Mouse (Mus musculus): ENCODE measurements around the gene Socs7.

The Socs7 gene

DNA sequence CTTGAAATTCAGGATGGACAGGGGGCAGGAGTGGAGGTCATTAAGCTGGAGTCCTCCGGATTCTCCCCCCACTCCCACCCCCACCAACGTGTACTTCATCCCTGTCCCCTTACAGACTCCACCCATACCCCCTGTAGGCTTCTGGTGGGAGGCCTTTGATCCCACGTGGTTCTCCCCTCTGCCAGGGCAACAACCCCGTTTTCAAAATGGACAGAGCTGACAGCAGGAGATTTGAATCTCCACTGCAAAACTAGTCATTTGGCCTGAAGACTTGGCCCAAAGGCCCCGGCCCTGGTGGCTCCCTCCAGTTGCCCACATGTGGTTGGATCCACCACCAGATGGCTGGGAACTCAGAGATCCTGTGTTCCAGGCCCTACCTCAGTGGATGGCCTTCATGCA lies 54.3 kb downstream of the Socs7 start:
- DNase-seq (ENCODE audit: low spot score in 2 of 2), result no peak

DNA sequence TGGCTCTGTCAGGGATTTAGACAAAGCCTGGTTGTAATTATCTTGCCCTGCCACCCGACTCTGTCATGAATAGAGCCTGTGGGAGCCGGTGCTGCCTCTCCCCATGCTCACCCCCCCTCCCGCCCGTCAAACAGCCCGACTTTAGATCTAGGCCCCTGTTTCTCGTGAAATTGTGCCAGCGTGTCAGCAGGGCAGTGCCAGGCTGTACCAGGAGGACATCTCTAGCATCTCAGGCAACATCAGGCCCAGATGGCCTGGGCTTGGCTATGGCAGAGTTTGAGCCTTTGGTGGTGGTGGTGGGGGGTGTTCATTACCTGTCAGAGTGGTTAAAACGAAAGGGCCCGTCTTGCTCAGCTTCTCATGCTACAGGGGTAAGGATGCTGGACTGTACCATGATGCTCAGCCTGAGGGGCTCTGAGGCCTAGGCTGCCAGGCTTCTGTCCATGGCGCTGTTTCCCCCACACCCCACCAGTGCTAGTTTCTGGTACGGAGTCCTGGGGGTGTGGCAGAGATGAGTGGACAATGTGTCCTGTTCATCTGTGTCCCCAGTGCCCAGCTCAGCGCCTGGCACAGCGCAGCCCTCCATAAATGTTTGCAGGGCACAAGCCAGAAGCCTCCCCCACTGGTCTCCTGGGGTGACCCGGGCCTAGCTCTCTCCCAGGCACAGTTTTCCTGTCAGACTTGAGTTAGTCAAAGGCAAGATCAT lies 56.6 kb downstream of the Socs7 start:
- no peak for DNase-seq (ENCODE audit: low spot score in 2 of 2)

GRCm38 (mm10) chr11:97419540-97419900 lies 57.2 kb downstream of the Socs7 start:
- no peak for DNase-seq (ENCODE audit: low spot score in 2 of 2)

DNA sequence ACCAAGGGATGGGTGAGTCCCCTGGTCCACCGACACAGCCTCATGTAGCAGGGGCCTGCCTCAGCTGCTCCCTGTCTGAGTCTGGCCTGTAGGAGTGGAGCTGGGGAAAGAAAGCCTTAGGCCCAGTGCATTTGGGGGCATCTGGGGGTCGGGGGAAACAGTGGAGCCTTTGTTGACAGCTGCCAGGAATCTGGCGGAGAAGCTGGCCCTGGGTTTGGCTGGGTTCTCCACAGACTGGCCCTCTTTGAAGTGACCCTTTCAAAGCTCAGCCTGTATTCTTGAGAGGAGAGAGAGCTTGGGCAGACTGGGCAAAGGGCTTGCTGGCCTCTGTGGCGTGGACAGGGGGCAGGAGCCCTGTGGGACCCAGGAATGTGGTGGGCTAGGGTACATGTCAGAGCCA lies 60.2 kb downstream of the Socs7 start:
- peak in 1 of 2 experiments; percentile 54 for DNase-seq (ENCODE audit: low spot score in 2 of 2)

DNA sequence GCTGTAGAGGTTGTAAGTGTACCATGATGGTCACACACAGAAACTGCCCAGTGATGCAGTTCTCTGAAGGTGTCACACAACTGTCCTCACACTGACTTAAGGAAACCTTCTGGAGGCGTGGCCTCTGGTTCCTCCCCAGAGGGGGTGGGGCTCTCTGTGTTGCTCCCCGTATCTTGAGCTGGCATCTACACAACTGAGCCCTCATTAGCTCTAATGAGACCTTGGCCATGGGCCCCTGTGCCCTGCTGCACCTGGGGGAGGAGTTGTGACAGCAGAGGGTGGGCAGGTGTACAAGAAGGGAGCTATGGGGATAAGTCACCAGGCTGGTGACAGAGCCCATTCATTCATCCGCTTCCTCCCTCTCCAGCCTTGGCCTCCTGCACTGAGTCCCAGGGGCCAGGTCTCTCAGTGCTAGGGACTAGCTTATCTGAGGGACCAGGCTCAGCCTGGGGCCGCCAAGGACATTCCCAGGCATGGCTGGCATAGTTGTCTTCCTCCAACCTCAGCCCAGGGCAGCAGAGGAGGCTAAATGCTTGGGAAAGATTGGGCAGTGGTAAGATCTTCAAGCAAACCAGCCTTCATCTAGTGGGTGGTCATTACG lies 61.8 kb downstream of the Socs7 start:
- DNase-seq (ENCODE audit: low spot score in 2 of 2), result no peak

DNA sequence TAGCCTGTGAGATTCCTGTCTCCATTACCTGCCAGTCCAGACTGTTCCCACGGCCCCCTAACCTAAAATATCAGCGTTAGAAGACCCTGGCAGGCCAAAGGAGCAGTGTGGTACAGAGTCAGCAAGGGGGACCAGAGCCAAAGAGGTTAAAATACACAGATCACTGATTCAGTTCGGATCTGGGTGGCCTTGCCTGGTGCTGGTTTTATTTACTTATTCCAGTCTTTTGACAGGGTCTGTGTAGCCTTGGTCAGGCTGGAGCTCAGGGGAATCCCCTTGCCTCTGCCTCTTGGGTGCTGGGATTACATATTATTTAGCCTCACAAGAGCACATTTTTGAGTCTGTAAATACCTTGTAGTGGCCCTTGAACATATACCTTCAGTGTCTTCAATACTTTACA lies 62.5 kb downstream of the Socs7 start:
- DNase-seq (ENCODE audit: low spot score in 2 of 2), result no peak

DNA sequence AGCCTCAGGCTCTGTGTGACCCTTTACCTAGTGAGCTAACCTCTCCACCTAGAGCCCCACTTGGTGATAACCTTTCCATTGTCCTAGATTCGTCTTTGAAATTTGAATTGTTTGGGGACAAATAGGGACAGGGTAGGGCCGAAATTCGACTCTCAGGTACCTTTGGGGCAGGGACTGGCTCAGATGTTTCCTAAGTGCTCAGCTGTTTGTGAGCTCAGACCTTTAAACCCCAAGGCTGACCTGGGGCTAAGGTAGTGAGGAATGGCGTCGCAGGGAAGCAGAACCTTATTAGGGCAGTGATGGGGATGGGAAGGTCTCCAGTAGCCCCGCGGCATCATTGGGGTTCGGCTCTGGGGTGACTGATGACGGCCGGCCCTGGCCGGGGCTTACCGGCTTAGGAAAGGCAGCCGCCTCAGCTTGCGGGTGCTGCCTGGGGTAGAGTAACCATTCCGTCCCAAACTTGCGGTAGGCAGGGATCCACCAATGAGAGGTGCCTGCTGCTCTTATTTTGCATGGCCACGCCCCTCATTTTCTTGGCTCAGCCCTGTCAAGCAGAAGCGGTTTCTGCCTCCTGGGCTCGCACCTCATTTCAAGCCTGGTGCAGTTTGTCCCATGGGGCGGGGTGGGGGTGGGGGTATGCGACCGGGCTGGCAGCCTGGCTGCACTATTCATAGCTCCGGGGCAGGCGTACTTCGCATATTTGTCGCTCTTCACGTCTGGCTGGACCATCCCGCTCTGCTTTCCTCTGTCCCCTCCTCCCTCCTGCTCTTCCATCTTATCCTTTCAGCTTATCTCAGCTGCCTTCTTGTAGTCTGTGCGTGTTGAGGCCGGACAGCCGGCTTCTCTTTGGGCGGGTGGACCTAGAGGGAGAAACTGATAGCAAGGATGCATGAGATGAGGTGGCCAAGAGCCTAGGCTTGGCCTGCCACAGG lies 65.7 kb downstream of the Socs7 start:
- DNase-seq (ENCODE audit: low spot score in 2 of 2), result peak; percentile 60 to 68

GRCm38 (mm10) chr11:97428726-97429077 lies 66.4 kb downstream of the Socs7 start:
- DNase-seq (ENCODE audit: low spot score in 2 of 2), result no peak

GRCm38 (mm10) chr11:97429615-97430014 lies 67.3 kb downstream of the Socs7 start:
- no peak for DNase-seq (ENCODE audit: low spot score in 2 of 2)

DNA sequence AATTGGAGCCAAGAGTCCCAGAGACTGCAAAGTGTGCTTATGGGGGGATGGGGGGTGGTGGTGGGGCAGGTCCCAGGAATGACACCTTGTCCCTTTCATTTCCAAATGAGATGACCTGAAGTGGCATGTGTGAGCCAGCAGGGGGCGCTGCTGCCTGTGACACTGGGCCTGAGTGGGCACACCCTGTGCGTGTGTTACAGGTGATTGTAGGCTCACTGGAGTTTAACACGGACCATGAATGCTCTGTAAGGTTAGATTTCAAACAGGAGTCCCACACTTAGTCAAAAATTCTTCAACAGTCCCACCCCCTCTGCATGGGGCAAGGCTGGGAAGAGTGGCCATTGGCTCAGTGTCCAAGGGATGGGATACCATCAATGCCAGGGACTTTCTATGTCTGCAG lies 69.7 kb downstream of the Socs7 start:
- no peak for DNase-seq (ENCODE audit: low spot score in 2 of 2)

GRCm38 (mm10) chr11:97432983-97433539 lies 70.7 kb downstream of the Socs7 start:
- DNase-seq (ENCODE audit: low spot score in 2 of 2), result no peak

GRCm38 (mm10) chr11:97434121-97434520 lies 71.8 kb downstream of the Socs7 start:
- no peak for DNase-seq (ENCODE audit: low spot score in 2 of 2)

GRCm38 (mm10) chr11:97434704-97435454 lies 72.5 kb downstream of the Socs7 start:
- no peak for DNase-seq (ENCODE audit: low spot score in 2 of 2)

GRCm38 (mm10) chr11:97435808-97436491 lies 73.6 kb downstream of the Socs7 start:
- DNase-seq (ENCODE audit: low spot score in 2 of 2), result no peak

DNA sequence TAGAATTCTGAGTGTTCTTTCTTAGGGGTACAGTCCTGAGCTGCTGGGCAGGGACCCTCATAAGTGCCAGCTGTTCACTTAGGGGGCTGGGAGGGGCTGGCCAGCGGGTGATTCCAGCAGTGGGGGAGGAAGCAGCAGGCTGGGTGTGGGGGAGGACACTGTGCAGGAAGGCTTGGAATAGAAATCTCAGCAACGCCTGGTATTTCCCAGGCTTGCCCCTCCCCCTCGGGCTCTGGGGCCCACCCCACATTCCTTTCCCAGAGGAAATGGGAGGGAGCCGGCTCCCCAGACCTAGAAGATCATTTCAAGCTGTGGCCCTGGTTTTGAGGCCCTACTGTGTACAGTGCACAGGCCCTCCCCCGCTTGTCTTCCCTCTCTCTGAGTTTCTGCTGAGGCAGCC lies 75.4 kb downstream of the Socs7 start:
- peak in 1 of 2 experiments; percentile 42 for DNase-seq (ENCODE audit: low spot score in 2 of 2)

DNA sequence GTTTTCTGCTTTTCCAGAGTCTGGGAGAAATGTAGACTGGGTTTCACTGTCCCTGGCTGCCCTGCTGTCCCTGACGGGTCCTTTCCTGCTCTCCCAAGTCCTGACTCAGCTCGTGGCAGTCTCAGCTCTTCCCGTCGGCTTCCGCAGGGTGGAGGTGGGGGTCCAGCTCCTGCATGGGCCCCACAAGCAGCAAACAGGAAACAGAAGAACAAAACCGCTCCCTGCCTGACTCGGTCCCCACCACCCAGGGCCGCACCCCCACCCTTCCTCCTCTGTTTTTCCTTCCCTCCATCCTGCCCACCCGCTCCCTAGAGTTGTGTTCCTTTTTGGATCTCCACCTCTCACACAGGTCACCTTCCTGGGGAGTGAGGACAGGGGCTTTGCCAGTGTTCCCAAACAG lies 76.5 kb downstream of the Socs7 start:
- DNase-seq (ENCODE audit: low spot score in 2 of 2), result no peak

GRCm38 (mm10) chr11:97439935-97440334 lies 77.6 kb downstream of the Socs7 start:
- DNase-seq (ENCODE audit: low spot score in 2 of 2), result no peak

DNA sequence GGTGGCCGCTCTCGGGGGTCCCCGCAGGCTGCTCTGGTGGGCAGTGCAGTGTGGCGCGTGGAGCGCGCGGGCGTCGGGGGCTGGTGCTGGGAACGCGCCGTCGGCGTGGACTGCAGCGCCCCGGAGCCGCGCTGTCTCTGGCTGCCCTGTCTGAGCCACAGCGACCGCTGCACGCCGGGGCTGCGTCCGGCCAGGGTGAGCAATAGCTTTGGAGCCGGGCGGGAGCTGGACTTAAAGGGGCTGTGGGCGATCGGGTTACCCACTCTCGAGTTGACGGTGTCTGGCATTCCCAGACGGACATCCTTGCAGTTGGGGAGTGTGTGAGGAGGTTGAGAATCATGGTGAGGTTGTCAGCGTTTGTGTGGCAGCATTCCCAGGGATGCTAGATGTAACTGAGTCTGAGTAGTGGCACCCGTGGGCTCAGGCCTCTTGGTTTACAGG lies 78.1 kb downstream of the Socs7 start:
- DNase-seq (ENCODE audit: low spot score in 2 of 2), result no peak

DNA sequence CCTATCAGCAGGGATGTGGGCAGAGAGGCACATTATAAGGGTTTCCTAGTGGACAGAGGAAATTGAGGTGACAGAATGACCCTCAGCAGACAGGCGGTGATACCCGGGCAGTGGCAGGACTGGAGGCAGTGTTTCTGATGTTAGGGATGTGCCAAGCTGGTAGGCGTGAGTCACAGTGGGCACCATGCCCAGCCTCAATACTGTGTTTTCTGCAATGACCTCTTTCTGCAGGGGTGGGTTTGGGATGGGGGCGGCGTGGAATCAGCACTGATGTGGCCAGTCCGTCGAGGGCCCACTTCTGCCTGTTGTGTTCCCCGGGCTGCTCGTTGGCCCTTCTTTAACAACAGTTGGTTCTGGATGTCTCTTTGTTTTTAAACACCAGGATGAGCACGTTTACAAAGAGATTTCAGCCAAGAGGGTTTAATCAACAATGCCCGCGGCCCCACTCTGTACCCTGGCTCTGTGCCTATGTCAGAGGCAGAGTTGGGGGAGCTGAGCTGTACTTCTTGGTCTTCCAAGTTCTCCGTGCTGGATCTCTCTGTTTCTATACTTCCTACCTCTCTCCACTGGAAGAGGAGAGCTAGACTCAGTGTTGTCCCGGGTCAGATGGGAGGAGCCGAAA lies 78.8 kb downstream of the Socs7 start:
- DNase-seq (ENCODE audit: low spot score in 2 of 2), result no peak

DNA sequence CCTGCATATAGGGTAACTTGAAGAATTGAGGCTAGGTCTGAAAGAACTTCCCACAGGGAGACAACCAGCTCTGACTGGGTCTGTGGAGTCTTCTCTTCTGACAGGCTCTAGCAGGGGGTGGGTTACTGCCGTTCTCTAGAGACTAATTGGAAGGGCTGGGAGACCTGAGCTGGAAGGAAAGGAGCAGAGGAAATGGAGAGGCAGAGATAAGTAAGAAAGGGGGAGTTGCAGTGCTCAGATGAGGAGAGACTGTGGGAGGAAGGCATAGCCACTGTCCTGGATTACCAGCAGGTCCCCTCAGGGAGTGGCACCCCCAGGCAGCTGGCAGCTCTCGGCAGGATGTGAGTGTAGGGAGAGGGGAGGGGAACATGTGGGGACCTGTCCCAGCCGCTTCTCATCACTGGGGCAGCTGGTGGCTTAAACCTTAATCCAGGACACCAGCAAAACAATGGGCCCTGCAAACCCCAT lies 79.3 kb downstream of the Socs7 start:
- DNase-seq (ENCODE audit: low spot score in 2 of 2), result no peak

Data from frontal cortex, postnatal 36 days (tissue).